Mouse (Mus musculus): ENCODE measurements at regions not wholly inside any gene's neighbourhood (a gene's known extent, or its start where the extent isn't known, plus 50 kb on each side); places are given as distances from the start of the nearest gene placed in this dataset.

DNA sequence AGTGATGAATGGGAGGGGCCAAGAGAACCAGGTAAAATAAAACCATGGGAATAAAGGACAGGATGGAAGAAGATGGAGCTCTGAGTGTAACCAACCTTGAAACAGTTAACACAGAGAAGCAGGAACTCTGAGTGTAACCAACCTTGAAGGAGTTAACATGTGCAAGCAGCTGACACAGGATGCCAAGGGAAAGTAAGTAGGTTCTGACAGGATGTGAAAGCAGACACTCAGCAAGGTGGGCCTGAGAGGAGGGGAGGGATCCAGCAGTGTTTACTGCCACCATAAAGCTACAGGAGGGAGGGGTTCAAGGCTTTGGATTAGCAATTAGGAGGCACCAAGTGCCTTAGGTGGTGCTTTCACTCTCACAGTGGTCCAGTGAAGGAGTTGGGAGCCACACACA is 213.3 kb downstream of the Gm21750 start:
- no peak for TF ChIP-seq CTCF (IDR thresholded peaks at IDR 0.05 in 2 of 3, conservative IDR thresholded peaks at IDR 0.05 in 1 of 3; ENCODE audit: control insufficient read depth in 1 of 3, insufficient read depth in 1 of 3, low read depth in 2 of 3, low read length in 3 of 3, poor library complexity in 1 of 3, severe bottlenecking in 1 of 3)
- TF ChIP-seq TCF12 (IDR thresholded peaks at IDR 0.05; ENCODE audit: low read depth, low read length), result no peak
- no peak for TF ChIP-seq BHLHE40 (IDR thresholded peaks at IDR 0.05; ENCODE audit: borderline replicate concordance, low read depth, low read length)
- no peak for TF ChIP-seq CHD1 (IDR thresholded peaks at IDR 0.05; ENCODE audit: low read depth, low read length)
- TF ChIP-seq MYC (IDR thresholded peaks at IDR 0.05; ENCODE audit: low read depth, low read length), result no peak
- TF ChIP-seq ETS1 (IDR thresholded peaks at IDR 0.05; ENCODE audit: low read depth, low read length), result no peak
- no peak for TF ChIP-seq GATA1 (IDR thresholded peaks at IDR 0.05; ENCODE audit: low read depth, low read length)
- TF ChIP-seq ZNF384 (IDR thresholded peaks at IDR 0.05; ENCODE audit: low read depth, low read length), result no peak
- no peak for TF ChIP-seq ZMIZ1 (IDR thresholded peaks at IDR 0.05; ENCODE audit: low read depth, low read length)
- TF ChIP-seq CHD2 (IDR thresholded peaks at IDR 0.05; ENCODE audit: low read length), result no peak
- TF ChIP-seq POLR2A (IDR thresholded peaks at IDR 0.05; ENCODE audit: control insufficient read depth in 1 of 2, insufficient read depth in 1 of 2, low read depth in 1 of 2, low read length in 2 of 2, poor library complexity in 1 of 2), result no peak
- TF ChIP-seq MXI1 (IDR thresholded peaks at IDR 0.05; ENCODE audit: low read depth, low read length), result no peak
- no peak for TF ChIP-seq ZC3H11A (IDR thresholded peaks at IDR 0.05; ENCODE audit: low read depth, low read length)
- TF ChIP-seq EP300 (IDR thresholded peaks at IDR 0.05; ENCODE audit: low read depth in 1 of 2, low read length in 2 of 2), result no peak

Measured in MEL (cell line).